Mouse (Mus musculus) heart, adult 2 months (tissue): Measurements from ENCODE around the gene Csf2rb2. TPM values are rescaled to one million over a fixed set of nuclear protein-coding genes. Genes with fewer than 3 reads are reported as not detected.
"Not testable (repeated sequence)": the region's sequence is repeated elsewhere in the genome, so short reads cannot be mapped to it uniquely, and the experiment has no call there.

Source experiments
- DNase-seq, 2 experiments: peaks; one replicate each; pipeline ENCODE4 v3.0.0; 2021
- H3K27ac ChIP-seq: fragments of 200-600 bp; 2 replicates; pipeline ENCODE4 v1.8.1; 2022
- H3K27me3 ChIP-seq: fragments of 200-500 bp; 2 replicates; pipeline ENCODE4 v1.6.1; 2012; ENCODE audit warnings: mild to moderate bottlenecking, low read length, inconsistent platforms, mixed read lengths; ENCODE audit not compliant: control insufficient read depth, insufficient read depth
- H3K36me3 ChIP-seq: fragments of 200-500 bp; 2 replicates; pipeline ENCODE4 v1.6.1; 2012; ENCODE audit warnings: low read length, inconsistent platforms; ENCODE audit not compliant: control insufficient read depth, insufficient read depth
- H3K4me1 ChIP-seq: fragments of 200-500 bp; 2 replicates; pipeline ENCODE4 v1.6.1; 2011; ENCODE audit warnings: low read length; ENCODE audit not compliant: control insufficient read depth, insufficient read depth
- H3K4me3 ChIP-seq: fragments of 200-600 bp; 2 replicates; pipeline ENCODE4 v1.8.1; 2022
- H3K79me2 ChIP-seq: fragments of 200-500 bp; replicated peaks from 2 replicates; pipeline ENCODE4 v1.6.1; 2012; ENCODE audit warnings: mild to moderate bottlenecking, inconsistent platforms, low read length, moderate library complexity, mixed read lengths; ENCODE audit not compliant: control insufficient read depth, insufficient read depth
- H3K9ac ChIP-seq: fragments of 200-500 bp; 2 replicates; pipeline ENCODE4 v1.6.1; 2012; ENCODE audit warnings: low read depth, mild to moderate bottlenecking, control low read depth, inconsistent platforms, low read length, mixed read lengths
- CTCF ChIP-seq: fragments of 200-600 bp; IDR thresholded peaks from 2 replicates; pipeline ENCODE4 v1.8.1; 2022; ENCODE audit warnings: antibody characterized with exemption, mild to moderate bottlenecking, moderate library complexity
- EP300 ChIP-seq: fragments of 200-500 bp; IDR thresholded peaks from 2 replicates; pipeline ENCODE4 v1.6.1; 2011; ENCODE audit warnings: low read depth, low read length, control low read depth; ENCODE audit not compliant: insufficient read depth
- POLR2A ChIP-seq: fragments of 200-500 bp; IDR thresholded peaks from 2 replicates; pipeline ENCODE4 v1.6.1; 2011; ENCODE audit warnings: mild to moderate bottlenecking, low read depth, low read length, control low read depth; ENCODE audit not compliant: insufficient read depth
- WGBS: fragments of 180-500 bp; shearing (Covaris S2); methylation state at CpG from one replicate; pipeline ENCODE4 v1.1.7; 2018; 5-methylcytosine and 5-hydroxymethylcytosine counted together
- intact Hi-C: fragments of 180-260 bp; cut with DNase I; formaldehyde crosslinking; loops from one replicate; pipeline ENCODE4 v1.15.1; 2025
- polyA plus RNA-seq: library from polyadenylated mRNA; depleted of rRNA; stranded (reverse); fragments of >200 nt; gene quantifications from 2 replicates; pipeline ENCODE4 v1.2.3, GENCODE M21; 2012
- total RNA-seq, 2 experiments: library from RNA; stranded (reverse); gene quantifications; 2 replicates each; pipeline ENCODE4 v1.2.3; 2021

The Csf2rb2 gene
- total and polyA plus RNA-seq, 3 experiments: 0.75 to 1.6 (median 0.84) TPM

DNA sequence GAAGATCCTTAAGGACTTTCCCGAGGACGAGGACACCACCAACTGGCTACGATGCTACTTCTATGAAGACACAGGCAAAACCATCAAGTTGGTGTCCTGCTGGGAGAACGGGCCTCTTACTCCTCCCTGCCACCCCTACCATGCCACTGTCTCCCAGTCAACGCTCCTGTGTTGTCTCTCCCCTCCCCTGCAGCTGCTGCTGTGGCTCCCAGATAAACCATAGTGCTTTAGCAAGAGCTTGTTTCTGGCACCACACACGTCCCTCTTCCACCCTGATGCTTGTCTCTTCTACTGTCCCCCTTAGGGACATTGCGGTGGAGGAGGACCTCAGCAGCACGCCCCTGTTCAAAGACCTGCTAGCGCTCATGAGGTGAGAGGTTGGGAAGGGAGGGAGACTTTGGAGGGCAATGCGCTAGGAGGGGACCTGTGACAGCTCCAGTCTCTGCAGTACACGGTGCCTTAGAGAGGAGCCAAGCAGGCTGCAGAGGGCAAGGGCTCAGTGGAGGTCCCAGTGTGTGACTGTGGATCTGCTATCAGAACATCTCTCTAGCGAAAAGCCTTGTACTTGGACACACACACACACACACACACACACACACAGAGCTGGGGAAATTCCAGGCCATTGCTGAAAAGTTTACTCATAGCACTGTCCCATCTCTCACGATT, 44.7 kb downstream of the Csf2rb2 start:
- H3K27me3 ChIP-seq: no peaks in the 10 kb centered on the region
- H3K4me1 ChIP-seq: peaks cover 12% of the 10 kb centered on the region
- H3K27ac ChIP-seq: no peak overlapping the region
- no peaks in the 10 kb centered on the region for H3K36me3 ChIP-seq
- no peak for DNase-seq
- TF ChIP-seq CTCF (no peak), POLR2A (no peak), EP300 (no peak)
- WGBS: 56% methylated on average over 13 of the region's 13 CpGs
- intact Hi-C loops: no loop called here
- no peaks in the 10 kb centered on the region for H3K79me2 ChIP-seq
- H3K4me3 ChIP-seq: no peak overlapping the region
- no peak overlapping the region for H3K9ac ChIP-seq

DNA sequence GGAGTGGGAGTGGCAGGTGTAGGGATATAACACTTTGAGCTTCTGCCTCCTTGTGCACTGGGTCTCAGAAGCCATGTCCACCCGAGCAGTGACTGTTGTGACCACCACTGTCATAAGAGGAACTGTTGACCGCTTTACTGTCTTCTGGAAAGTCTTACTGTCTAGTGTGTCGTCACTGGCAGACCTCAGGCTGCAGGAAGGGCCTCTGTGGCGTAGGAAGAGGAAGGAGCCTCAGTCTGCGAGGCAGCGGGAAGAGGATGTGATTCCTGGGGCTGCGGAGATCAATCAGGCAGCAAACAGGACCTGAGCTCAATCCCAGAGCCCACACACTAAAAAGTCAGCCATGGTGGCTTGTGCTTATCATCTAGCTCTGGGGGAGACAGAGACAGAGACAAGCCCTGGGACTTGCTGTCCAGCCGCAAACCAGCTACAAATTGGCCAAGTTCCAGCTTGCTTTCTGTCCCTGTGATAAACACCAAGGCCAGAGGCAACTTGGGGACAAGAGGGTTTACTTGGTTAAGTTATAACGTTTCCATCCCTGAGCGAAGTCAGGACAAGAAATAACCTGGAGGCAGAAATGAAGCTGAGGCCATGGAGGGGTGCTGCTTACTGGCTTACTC, 47.2 kb downstream of the Csf2rb2 start:
- H3K27ac ChIP-seq: peak overlapping the region; percentile 74
- no peaks in the 10 kb centered on the region for H3K27me3 ChIP-seq
- no peaks in the 10 kb centered on the region for H3K79me2 ChIP-seq
- peaks cover 12% of the 10 kb centered on the region for H3K4me1 ChIP-seq
- 38% methylated on average over 10 of the region's 10 CpGs for WGBS
- H3K36me3 ChIP-seq: no peaks in the 10 kb centered on the region
- peak; percentile 50 to 62 for DNase-seq
- H3K4me3 ChIP-seq: no peak overlapping the region
- no peak for TF ChIP-seq EP300
- intact Hi-C loops: no loop called here
- no peak overlapping the region for H3K9ac ChIP-seq

DNA sequence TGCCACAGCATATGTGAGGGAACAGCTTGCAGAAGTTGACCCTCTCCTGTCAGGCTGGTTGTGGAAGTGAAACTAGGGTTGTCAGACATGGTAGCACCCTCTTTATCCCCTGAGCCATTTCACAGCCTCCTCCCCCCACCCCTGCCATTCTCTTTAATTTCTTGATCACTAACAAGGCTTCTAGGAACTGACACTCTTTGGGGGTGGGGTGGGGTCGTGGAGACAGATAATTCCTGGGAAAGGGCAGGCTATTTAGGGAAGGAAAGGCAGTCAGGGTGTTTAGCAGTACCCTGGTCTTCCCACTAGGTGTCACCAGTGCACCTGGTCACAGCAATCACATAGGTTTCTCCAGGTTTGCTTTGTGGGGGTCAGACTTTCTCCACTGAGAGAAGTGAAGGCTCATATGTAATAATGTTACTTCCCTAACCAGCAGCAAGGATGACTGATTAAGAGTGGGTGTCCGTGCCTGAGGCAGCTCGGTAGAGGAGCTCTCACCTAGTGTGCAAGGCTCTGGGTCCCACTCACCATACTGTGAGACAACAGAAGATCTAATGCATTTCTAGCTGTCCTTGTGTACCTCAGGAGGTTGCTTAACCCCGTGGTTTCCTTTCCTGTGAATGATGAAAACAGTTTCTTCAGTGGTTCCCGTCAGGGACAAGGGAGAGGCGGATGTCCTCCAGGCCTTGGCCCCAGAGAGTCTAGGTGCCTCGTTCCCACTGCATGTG, 48.0 kb downstream of the Csf2rb2 start:
- intact Hi-C loops: loop anchor here (1.0 kb wide), 4 partner anchors 63 to 165 kb away; no protein-coding TSS in a partner anchor
- Histone ChIP-seq H3K27ac (peak overlapping the region; percentile 74), H3K9ac (0 out of 2 replicates have a peak overlapping the region, but pooled peaks have one; percentile 8), H3K79me2 (no peaks in the 10 kb centered on the region), H3K4me3 (no peak overlapping the region), H3K27me3 (no peaks in the 10 kb centered on the region), H3K36me3 (no peaks in the 10 kb centered on the region), H3K4me1 (peaks cover 12% of the 10 kb centered on the region)
- TF ChIP-seq POLR2A (no peak), CTCF (peak; percentile 96), EP300 (peak; percentile 92; the same call in 1 of the 2 replicates)
- DNase-seq: peak; percentile 56 to 76
- WGBS: 23% methylated on average over 7 of the region's 7 CpGs

DNA sequence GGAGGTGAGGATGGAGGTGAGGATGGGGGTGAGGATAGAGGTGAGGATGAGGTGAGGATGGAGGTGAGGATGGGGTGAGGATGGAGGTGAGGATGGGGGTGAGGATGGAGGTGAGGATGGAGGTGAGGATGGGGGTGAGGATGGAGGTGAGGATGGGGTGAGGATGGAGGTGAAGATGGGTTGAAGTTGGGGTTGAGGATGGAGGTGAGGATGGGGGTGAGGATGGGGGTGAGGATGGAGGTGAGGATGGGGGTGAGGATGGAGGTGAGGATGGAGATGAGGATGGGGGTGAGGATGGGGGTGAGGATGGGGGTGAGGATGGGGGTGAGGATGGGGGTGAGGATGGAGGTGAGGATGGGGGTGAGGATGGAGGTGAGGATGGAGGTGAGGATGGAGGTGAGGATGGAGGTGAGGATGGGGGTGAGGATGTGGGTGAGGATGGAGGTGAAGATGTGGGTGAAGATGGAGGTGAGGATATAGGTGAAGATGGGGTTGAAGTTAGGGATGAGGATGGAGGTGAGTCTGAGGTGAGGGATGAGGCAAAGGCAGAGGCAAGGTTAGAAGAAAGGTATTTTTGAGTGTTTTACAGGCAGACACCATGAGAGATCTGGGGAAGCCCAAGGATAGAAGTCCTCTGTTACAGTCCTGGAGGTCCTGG, 48.8 kb downstream of the Csf2rb2 start:
- not testable (repeated sequence) for H3K36me3 ChIP-seq, H3K27me3 ChIP-seq, H3K27ac ChIP-seq, DNase-seq, H3K4me3 ChIP-seq, H3K79me2 ChIP-seq, H3K9ac ChIP-seq
- peaks cover 12% of the 10 kb centered on the region for H3K4me1 ChIP-seq
- intact Hi-C loops: loop anchor here (1.0 kb wide), 4 partner anchors 64 to 166 kb away; no protein-coding TSS in a partner anchor

DNA sequence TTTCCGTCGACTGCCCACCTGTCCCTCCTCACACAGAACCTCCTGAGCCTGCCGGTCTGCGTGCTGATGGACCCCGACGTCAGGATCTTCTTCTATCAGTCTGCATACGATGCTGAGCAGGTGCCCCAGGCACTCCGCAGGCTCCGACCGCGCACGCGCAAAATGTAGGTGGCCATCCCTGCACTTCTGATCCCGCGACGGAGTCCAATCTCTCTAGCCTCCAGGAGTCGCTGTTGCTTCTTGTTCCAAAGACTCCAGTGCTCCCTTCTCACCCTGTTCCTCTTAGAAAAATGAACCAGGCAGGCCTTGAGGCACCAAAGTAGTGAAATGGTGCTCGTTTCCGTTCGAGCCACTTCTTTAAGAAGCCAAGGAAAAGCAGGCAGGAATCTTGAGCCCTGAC, 50.8 kb downstream of the Csf2rb2 start:
- 20% methylated on average over 20 of the region's 20 CpGs for WGBS
- no peak for DNase-seq
- intact Hi-C loops: no loop called here
- Histone ChIP-seq H3K4me3 (no peak overlapping the region), H3K36me3 (no peaks in the 10 kb centered on the region), H3K9ac (no peak overlapping the region), H3K27me3 (no peaks in the 10 kb centered on the region), H3K79me2 (no peaks in the 10 kb centered on the region), H3K27ac (no peak overlapping the region), H3K4me1 (peaks cover 12% of the 10 kb centered on the region)
- TF ChIP-seq POLR2A (no peak), EP300 (no peak), CTCF (peak; percentile 63)
